Mouse (Mus musculus): ENCODE measurements around the gene Shroom2.

The Shroom2 gene

DNA sequence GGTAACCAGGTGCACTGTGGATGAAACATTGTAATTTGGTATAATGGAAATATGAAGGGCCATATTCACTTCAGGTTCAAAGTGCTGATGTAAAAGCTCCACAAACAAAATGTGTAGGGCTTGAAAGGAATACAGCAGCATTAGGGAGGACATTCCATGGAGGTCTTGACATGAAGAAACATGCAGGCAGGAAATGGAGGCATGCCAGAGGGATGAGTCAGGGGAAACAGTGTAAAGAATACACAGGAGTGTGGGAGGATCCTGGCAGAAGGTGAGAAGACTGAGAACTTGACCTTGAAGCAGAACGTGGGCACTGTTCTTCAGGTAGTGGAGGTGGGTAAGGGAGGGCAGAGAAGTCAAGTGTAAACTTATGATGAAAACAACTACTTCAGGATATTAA is 65.6 kb downstream of the Shroom2 start:
- no peak for DNase-seq (ENCODE audit: low read depth in 2 of 2, low spot score in 2 of 2)

DNA sequence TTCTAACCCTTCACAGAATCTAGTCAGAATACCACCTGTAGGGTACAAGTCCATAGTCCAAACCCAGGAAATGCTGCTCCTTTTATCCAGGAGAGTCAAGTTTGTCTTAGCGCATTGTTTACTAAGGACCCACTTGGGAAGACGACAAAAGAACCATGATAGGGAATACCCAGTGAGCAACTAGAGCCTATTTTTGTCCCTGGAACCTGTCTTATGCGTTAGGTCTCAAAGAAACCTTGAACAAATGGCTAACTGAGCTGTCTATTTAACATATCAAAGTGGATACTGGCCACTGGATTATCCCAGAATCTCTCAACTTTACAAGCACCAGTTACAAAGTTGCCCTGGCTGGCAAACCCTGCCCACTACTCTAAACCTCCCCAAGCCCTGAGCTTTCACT is 67.6 kb downstream of the Shroom2 start:
- DNase-seq (ENCODE audit: low read depth in 2 of 2, low spot score in 2 of 2): no peak

DNA sequence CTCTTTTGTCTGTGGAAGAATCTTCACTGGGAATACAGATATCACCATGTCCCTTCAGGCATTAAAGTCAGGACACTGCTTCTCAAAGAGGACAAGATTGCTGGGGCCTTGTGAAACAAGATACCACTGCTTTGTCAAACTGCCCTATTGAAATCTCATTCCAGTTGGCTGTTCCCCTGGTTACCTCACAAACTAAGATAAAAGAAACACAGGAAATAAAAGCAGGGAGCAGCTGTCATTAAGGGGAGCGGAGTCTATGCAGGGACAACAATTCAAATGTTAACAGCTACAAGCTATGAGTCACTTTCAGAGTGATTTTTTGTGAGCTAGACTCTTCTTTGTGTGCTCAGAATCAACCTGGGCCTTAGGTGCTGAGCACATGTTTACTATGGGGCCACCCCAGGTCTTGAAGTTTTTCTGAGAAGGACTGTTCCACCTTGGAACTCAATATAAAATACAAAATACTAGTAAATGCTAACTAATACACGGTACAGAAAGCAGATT is 78.4 kb downstream of the Shroom2 start:
- DNase-seq (ENCODE audit: low read depth in 2 of 2, low spot score in 2 of 2): no peak

DNA sequence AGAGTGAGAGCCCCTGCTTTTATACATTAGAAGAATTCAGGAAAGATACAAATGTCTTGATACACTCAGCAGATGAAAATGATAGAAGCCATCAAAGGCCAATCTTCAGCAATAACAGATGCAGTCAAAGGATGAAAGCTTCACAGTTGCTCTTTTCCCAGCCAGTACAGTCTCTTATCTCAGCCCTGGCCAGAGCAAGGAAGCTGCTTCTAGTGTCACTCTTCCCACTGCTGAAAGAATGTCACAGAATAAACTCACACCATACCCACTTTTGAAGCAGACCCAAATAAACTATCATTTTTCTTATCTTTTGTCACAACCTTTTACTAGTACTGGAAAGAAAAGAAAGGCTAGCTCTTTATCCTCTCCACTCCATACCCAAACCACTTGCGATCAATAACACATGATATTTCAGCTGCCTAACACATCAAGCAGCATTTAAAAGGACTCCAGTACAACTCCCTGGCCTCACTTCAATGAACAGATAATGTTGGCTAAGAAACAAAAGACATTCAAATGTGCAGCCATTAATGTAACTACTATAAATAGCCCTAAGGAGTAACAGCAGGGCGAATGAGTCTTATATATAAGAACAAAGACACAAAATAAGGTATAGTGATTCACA is 90.0 kb downstream of the Shroom2 start:
- DNase-seq (ENCODE audit: low read depth in 2 of 2, low spot score in 2 of 2): no peak

DNA sequence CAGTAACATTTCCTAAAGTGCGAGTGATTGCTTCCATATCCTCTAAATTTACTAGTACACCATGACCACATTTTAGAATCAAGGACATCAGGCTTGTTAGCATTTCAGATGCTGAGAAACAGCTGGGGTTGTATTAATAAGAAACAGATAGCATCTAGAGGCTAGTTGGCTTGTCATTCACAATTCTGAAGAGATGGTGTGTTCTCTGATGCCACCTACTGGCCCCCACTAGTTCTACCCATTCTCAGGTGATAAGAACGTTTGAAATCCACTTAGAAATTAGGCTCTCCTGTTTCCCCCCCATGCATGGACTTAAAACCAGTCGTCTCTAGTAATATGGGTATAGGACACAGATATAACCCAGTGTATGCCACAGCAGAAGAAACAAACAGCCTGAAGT is 92.9 kb downstream of the Shroom2 start:
- DNase-seq (ENCODE audit: low read depth in 2 of 2, low spot score in 2 of 2): no peak

DNA sequence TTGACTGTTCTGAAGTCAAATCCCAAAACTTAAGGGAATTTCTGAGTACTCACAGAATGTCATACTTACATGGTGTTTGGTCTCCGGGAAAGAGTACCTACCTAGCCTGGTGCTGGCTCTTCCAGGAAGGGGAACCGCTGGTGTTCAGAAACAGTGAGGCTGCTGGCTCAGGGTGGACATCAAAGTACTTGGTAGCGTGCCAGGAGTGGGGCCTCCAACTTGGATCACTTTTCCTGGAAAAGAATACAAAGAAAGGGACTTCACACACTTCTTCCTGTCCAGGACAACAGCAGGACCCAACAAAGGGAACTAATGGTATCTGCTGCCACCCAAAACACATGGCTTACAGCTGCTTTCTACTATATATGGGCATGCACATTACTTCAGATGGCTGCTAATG is 95.8 kb downstream of the Shroom2 start:
- no peak for DNase-seq (ENCODE audit: low read depth in 2 of 2, low spot score in 2 of 2)

DNA sequence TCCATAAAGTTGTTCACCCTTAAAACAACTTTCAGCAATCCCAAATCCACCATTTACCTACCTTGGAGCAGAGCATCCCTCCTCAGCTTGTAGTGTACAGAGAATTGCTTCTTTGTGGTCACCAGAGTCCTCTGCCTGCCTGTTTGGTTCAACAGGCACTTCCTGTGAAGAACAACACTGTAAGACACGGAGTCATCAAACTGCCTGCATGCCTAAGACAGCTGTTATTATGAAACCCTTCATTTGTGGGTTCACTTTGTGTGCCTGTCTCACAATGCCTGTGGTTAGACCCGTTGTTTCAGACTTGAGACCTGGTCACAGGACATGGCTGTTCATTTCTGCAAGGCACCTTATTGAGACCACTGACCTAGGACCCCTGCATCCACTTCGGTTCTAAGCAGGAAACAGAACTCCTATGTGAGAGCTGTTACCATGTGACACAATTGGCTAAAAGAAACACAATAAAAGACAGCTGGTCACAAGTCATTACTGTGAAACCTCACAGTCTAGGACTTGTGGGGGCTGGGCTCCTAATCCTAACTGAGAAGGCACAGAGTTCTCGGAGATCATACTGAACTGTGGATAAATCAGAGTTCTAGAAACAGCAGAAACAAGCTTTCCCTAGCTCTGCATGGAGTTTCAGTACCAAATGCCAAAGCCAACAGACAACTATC is 111.8 kb downstream of the Shroom2 start:
- no peak for DNase-seq (ENCODE audit: low read depth in 2 of 2, low spot score in 2 of 2)

DNA sequence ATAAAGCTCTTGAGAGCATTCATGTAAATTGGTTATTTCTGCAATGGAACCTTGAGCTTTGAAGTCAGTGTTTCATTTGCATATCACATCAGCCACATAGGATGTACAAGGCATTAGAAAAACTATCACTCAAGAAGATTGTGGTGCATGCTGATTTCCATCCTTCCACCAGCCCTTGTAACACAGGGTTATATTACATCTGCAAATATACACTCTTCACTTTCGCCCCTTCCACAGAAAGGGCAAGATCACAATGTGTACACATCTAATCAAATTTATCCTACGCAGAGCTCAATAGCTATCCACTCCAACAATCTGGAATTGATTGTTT is 112.7 kb downstream of the Shroom2 start:
- DNase-seq (ENCODE audit: low read depth in 2 of 2, low spot score in 2 of 2): no peak

DNA sequence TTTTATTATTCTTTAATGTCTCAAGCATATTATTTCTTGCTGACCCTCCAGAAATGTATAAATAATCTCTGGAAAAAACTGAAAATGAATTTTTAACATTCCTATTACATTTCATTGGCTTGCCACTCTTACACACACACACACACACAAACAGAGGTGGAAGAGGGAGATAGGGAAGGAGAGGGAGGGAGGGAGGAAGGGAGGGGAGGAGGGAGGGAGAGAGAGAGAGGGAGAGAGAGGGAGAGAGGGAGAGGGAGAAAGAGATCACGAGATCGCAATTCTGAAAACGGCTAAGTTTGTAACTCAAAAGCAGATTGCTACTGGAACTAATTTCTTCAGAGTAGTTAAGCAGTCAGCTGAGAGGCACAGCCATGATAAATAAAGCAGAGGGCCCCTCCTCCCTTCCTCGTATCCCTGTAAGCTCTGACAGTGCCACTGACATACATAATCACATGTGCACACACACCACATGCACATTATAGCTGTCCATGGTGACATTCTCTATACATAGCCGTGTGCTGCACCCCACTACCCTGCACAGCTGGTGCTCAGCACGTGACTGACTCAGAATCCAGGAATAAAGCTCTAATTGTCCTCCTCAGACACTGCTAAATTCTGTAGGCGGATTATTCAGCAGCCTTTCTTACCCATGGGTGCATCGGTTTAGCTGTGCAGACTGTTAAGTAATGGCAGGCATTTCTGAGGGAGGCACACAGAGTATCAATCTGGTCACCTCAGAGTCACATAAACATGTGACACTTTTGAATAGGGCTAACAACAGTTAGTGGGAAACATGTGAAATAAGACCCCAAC is 113.3 kb downstream of the Shroom2 start:
- no peak for DNase-seq (ENCODE audit: low read depth in 2 of 2, low spot score in 2 of 2)

DNA sequence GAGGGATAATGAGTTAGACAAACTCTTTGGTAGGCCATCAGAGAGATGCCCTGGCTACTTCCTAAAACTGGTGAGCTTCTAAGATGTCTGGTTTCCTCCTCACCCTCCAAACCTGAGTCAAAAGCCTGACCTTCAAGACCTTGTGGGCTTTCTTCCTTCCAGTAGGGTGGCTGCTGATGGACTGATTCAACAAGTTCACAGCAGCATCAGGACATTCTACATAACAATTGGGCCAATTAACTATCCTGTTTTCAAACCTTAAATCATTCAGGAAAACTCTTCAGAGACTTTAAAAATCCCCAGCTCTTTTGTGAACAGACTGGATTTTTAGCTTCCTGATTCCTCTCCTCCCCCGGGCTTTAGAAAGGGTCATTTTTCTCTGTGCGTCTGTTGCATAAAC is 116.6 kb downstream of the Shroom2 start:
- DNase-seq (ENCODE audit: low read depth in 2 of 2, low spot score in 2 of 2): no peak

DNA sequence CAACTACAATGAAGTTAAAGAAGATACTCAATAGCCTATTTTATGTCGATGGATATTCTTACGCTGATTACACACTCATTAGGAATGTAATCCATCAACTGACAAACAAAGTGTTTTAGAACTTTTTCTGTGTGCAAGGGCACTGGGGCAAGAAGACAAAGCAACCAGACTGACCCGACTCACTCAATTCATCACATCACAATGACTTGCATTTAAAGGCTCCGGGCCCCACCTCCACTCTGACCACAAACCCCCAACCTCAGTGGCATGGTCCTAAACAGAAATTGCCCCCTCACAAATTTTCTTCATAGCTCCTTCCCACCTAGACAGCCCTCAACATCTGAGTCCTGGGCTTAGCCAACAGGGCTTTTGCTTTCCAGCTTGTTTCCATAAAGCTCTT is 124.4 kb downstream of the Shroom2 start:
- DNase-seq (ENCODE audit: low read depth in 2 of 2, low spot score in 2 of 2): no peak

DNA sequence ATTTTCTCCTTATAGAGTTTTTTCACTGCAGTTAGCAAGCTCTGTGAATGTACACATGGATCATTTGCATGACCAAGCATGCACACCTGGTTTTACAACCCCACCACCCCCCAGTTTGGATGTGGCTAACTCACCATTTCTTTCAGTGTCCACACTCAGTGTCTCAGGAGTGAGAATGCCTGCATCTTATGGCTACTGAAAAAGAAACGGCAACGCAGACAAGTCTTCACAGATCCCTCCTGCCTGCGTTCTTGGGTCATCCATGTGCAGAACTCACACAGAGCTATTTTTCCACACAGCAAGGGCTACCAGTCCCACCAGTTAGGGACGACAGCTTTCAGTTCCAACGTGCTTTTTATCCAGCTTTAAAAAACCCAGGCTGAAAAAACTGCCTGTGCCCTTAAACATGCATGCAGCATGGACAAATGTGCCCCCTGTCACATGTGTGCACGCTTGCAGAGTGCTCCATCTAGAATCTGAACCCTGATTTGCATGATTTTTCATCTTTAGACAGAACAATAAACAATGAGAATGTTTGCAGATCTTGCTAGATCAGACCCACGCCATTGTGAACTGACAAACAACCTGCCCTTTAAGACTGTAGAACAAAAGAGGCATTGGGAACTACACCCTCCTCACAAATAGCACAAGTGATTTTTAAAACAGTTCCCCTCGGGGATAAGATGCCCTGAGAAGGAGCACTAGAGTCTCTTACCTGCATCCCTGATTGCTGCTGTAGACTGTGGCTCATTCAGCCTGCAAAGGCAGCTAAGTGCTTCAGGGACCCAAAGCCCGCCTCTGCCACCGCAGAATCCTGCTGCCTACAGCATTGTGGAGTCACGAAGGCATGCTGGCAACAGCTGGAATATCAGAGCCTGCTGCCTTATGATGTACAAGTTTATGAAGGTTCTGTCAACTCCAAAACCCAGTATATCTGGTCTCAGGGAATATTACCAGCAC is 125.3 kb downstream of the Shroom2 start:
- no peak for DNase-seq (ENCODE audit: low read depth in 2 of 2, low spot score in 2 of 2)

DNA sequence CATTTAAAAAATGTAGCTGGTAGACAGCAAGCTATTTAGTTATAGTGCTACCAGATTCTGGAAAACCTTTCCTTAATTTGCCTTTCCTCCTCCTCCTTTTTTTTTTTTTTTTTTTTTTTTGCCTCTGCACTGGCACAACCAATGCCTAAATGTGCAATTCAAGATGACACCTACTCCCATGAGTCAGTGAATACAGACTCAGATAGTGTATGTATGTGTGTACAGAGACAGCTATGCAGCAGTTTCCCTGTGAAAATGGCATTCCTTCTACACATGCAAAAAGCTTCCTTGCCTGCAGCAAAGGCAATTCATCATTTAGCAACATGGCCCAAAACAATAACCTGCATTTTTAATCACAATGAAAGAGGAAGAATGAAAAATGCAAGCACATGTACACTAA is 126.1 kb downstream of the Shroom2 start:
- DNase-seq (ENCODE audit: low read depth in 2 of 2, low spot score in 2 of 2): no peak

DNA sequence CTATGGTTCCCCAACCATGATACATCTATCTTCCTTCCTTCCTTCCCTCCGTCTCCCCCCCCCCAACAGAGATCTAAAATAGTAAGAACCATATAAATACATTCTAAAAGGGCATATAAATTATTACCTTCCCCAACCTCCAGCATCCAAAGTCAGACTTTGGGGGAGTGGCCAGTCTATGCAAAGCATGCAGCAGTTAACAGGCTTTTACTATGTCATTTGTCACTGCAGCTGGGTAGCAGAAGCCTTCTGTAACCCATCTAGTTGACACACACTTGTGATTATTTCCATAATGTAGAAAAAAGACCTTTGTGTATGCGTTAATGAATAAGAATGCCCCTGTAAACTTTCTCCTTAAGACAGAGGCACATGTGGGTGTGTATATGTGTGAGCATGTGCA is 126.6 kb downstream of the Shroom2 start:
- DNase-seq (ENCODE audit: low read depth in 2 of 2, low spot score in 2 of 2): no peak

DNA sequence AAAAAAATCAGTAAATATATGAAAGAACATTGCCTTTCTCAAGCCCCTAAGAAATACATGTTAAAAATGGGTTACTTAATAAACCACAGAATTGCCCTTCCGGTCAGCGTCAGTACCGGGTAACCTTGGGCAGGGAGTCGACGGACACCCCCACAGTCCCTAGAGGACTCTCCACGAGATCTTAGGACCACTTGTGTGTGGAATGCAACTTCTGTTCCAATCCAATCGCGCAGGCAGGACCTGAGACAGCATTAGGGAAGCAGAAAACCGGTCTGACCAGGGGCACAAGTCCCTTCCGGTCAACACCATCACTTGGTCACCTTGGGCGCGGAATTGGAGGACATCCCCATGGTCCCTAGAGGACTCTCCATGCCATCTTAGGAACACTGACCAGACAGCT is 133.9 kb downstream of the Shroom2 start:
- DNase-seq (ENCODE audit: low read depth in 2 of 2, low spot score in 2 of 2): no peak

DNA sequence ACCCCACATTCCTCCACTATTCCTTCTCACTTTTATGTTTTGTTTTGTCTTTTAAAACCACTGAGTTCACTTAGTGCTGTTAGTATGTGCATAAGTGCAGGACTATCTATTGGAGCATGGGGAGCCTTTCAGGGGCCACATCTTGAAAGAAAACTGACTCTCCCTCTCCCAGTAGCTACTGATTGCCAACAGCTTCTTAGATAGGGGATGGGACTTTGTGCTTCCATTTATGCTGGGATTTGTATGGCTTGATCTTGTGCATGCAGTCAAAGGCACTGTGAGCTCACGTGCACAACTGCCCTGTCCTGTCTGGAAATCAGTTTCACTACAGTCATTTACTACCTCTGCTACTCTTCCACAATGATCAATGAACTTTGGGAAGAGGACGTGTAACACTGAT is 147.9 kb downstream of the Shroom2 start:
- DNase-seq (ENCODE audit: low read depth in 2 of 2, low spot score in 2 of 2): no peak

DNA sequence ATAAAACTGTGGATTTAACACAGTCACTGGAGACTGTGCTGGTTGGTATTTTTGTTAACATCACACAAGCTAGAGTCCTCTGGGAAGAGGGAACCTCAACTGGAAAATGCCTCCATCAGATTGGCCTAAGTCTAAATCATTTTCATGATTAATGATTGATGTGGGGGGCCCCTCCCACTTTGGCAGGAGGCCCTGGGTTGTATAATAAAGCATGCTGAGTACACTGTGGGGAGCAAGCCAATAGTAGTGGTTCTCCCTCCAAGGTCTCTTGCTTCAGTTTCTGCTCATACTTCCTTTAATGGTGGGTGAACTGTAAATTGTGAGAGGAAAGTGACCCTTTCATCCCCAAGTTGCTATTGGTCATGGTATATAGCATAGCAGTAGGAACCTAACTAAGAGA is 148.3 kb downstream of the Shroom2 start:
- no peak for DNase-seq (ENCODE audit: low read depth in 2 of 2, low spot score in 2 of 2)

DNA sequence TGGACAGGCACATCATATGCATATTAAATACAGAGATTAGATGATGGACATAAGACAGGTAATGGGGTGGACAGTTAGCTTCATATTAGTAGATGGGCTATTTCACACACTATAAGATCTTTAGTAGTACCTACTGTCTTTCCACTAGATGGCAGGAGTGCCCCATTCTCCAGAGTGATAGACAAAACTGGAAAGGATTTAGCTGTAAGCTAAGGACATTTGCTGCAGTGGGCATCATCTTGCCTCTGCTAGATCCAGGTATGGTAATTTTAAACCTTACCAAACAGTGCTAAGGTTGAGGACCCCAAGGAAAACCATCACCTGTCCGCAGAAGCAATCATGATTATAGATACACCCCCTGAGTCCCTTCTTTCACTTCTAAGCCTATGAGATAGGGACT is 150.8 kb downstream of the Shroom2 start:
- DNase-seq (ENCODE audit: low read depth in 2 of 2, low spot score in 2 of 2): no peak

DNA sequence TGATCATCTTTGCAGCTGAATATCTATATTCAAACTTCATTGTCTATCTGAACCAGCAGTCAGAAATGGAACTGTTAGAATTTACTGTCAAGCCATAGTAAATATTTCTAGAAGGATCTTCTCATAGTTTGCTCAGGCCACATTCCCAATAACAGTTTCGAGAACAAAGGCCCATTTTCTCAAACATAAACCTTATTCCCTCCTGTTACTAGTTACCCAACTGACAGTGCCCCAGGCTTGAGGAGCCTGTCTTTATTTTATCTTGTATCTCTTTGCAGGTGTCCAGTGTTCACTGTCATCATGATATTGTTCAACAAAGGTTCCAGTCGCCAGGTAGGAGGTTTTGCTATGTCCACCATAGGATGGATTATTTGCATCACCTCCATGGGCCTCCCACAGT is 206.2 kb downstream of the Shroom2 start, which contains the start of gene Cldn34a:
TSS of gene Cldn34a (plus strand) at position 301 of the 400 bp plus-strand sequence.
- DNase-seq (ENCODE audit: low read depth in 2 of 2, low spot score in 2 of 2): no peak
